Mouse (Mus musculus) cerebellum, adult 2 months (tissue): Measurements from ENCODE around the gene Gfpt2. TPM values are rescaled to one million over a fixed set of nuclear protein-coding genes. Genes with fewer than 3 reads are reported as not detected.

Experiments used
- DNase-seq, 2 experiments: peaks; one replicate each; pipeline ENCODE4 v3.0.0; 2021
- H3K27ac ChIP-seq: fragments of 200-500 bp; 2 replicates; pipeline ENCODE4 v1.5.1; 2012; ENCODE audit warnings: low read length, control low read depth, inconsistent platforms; ENCODE audit not compliant: insufficient read depth
- H3K27me3 ChIP-seq: fragments of 200-500 bp; 2 replicates; pipeline ENCODE4 v1.6.1; 2012; ENCODE audit warnings: inconsistent platforms, mild to moderate bottlenecking, low read length, moderate library complexity; ENCODE audit not compliant: control insufficient read depth, insufficient read depth
- H3K4me1 ChIP-seq: fragments of 200-500 bp; 2 replicates; pipeline ENCODE4 v1.6.1; 2011; ENCODE audit warnings: low read length; ENCODE audit not compliant: control insufficient read depth, insufficient read depth
- H3K4me3 ChIP-seq: fragments of 200-500 bp; replicated peaks from 2 replicates; pipeline ENCODE3; 2011; ENCODE audit warnings: mild to moderate bottlenecking, low read depth, low read length, control low read depth; ENCODE audit not compliant: insufficient read depth
- CTCF ChIP-seq: fragments of 200-500 bp; IDR thresholded peaks from 2 replicates; pipeline ENCODE4 v1.5.1; 2011; ENCODE audit warnings: low read depth, mild to moderate bottlenecking, control low read depth, low read length, moderate library complexity, borderline replicate concordance; ENCODE audit not compliant: insufficient read depth
- POLR2A ChIP-seq: fragments of 200-500 bp; IDR thresholded peaks from 2 replicates; pipeline ENCODE4 v1.6.1; 2011; ENCODE audit warnings: low read length, control low read depth, borderline replicate concordance; ENCODE audit not compliant: insufficient read depth
- WGBS: fragments of 180-500 bp; shearing (Covaris S2); methylation state at CpG from one replicate; pipeline ENCODE4 v1.1.7; 2018; 5-methylcytosine and 5-hydroxymethylcytosine counted together
- polyA plus RNA-seq: library from polyadenylated mRNA; depleted of rRNA; stranded (reverse); fragments of >200 nt; gene quantifications from 2 replicates; pipeline ENCODE4 v1.2.3, GENCODE M21; 2012

Gfpt2 gene
- polyA plus RNA-seq, 1 experiment, result 2.8 TPM

DNA sequence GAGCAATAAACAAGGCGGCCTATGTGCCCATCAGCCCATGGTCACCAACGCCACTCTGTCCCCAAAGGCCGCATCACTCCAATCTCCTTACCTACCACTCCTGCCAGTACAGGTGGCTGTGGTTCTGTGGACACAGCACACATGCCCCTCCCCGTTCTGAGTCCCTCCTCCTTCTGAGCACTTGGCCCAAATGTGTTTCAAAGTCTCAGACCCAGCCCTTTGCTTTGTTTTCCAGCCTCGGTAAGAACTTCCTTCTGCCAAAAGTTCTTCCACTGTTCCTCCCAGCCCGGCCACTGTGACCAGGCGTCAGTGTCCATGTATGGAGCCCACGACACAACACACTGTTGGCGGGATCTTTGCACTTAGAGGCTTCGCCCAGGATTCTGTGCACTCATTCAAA lies 50.3 kb downstream of the Gfpt2 start:
- H3K27ac ChIP-seq, result no peak overlapping the region
- H3K4me3 ChIP-seq, result no peak overlapping the region
- peaks cover 7% of the 10 kb centered on the region; the same call in 1 of the 2 replicates for H3K4me1 ChIP-seq
- TF ChIP-seq POLR2A (no peak), CTCF (no peak)
- no peak for DNase-seq
- no peaks in the 10 kb centered on the region for H3K27me3 ChIP-seq
- WGBS, result 89% methylated on average over 10 of the region's 10 CpGs

GRCm38 (mm10) chr11:49844969-49845368 lies 51.0 kb downstream of the Gfpt2 start:
- DNase-seq, result peak; percentile 65 to 69
- no peak overlapping the region for H3K4me3 ChIP-seq
- no peak overlapping the region for H3K27ac ChIP-seq
- TF ChIP-seq CTCF (peak; percentile 76; the same call in 1 of the 2 replicates), POLR2A (no peak)
- H3K4me1 ChIP-seq, result peaks cover 7% of the 10 kb centered on the region; the same call in 1 of the 2 replicates
- 27% methylated on average over 3 of the region's 3 CpGs for WGBS
- no peaks in the 10 kb centered on the region for H3K27me3 ChIP-seq

- H3K27ac ChIP-seq, result no peak overlapping the region
- no peak for DNase-seq
These were observed 52.0 kb downstream of the Gfpt2 start for GRCm38 (mm10) chr11:49845958-49846357.

GRCm38 (mm10) chr11:49846401-49847070 lies 52.6 kb downstream of the Gfpt2 start, which contains the start of gene Mapk9:
Gene Mapk9, plus strand, starts transcription at chr11:49846751.
- H3K4me1 ChIP-seq, result peaks cover 7% of the 10 kb centered on the region; the same call in 1 of the 2 replicates
- H3K4me3 ChIP-seq, result peak within 1 kb of the TSS; percentile 96
- DNase-seq, result peak; percentile 97 to 98
- H3K27ac ChIP-seq, result peak within 1 kb of the TSS; percentile 72
- TF ChIP-seq CTCF (peak; percentile 68), POLR2A (peak; percentile 61; the same call in 1 of the 2 replicates)
- H3K27me3 ChIP-seq, result no peaks in the 10 kb centered on the region
- under 1% methylated on average over 59 of the region's 68 CpGs for WGBS

More at GRCm38 (mm10) chr11:49845958-49846357, 52.0 kb downstream of the Gfpt2 start:
- Histone ChIP-seq H3K27me3 (no peaks in the 10 kb centered on the region), H3K4me3 (peak overlapping the region; percentile 96), H3K4me1 (peaks cover 7% of the 10 kb centered on the region; the same call in 1 of the 2 replicates)
- 34% methylated on average over 11 of the region's 11 CpGs for WGBS
- TF ChIP-seq POLR2A (no peak), CTCF (no peak)

- peak overlapping the region; percentile 72 for H3K27ac ChIP-seq
- TF ChIP-seq POLR2A, result no peak
- TF ChIP-seq CTCF, result no peak
- H3K27me3 ChIP-seq, result no peaks in the 10 kb centered on the region
- 5% methylated on average over 29 of the region's 29 CpGs for WGBS
- H3K4me3 ChIP-seq, result peak overlapping the region; percentile 96
- peaks cover 7% of the 10 kb centered on the region; the same call in 1 of the 2 replicates for H3K4me1 ChIP-seq
- DNase-seq, result no peak
These were observed 53.3 kb downstream of the Gfpt2 start for GRCm38 (mm10) chr11:49847071-49847810.

DNA sequence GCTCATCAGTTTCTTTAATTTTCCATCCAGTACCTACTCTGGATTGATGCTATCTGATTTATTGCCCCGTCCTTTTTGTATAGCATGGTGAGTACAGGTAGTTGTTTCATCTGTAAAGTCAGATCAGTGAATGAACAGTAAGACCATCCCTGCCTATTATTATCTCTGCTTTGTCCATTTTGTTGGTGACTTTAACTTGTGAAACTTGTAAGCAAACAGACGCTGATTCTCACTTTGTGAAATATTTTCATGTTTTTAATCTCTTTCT lies 53.8 kb downstream of the Gfpt2 start:
- H3K4me1 ChIP-seq, result peaks cover 11% of the 10 kb centered on the region; the same call in 1 of the 2 replicates
- H3K4me3 ChIP-seq, result peak overlapping the region; percentile 96
- WGBS, result 56% methylated on average over 2 of the region's 2 CpGs
- TF ChIP-seq CTCF (no peak), POLR2A (no peak)
- H3K27me3 ChIP-seq, result no peaks in the 10 kb centered on the region
- no peak overlapping the region for H3K27ac ChIP-seq
- peak in 1 of 2 experiments; percentile 2 for DNase-seq

- TF ChIP-seq CTCF (no peak), POLR2A (no peak)
- Histone ChIP-seq H3K4me3 (peak overlapping the region; percentile 20), H3K27me3 (no peaks in the 10 kb centered on the region), H3K4me1 (peaks cover 11% of the 10 kb centered on the region; the same call in 1 of the 2 replicates), H3K27ac (peak overlapping the region; percentile 6; the same call in 1 of the 2 replicates)
- DNase-seq, result peak; percentile 37 to 51
- WGBS, result 17% methylated on average over 4 of the region's 4 CpGs
These were observed 54.3 kb downstream of the Gfpt2 start for GRCm38 (mm10) chr11:49848080-49848815.
